Mouse (Mus musculus) olfactory bulb, adult 2 months (tissue): ENCODE data around the gene Baz1b.

ENCODE experiments used
- CTCF ChIP-seq: fragments of 200-500 bp; IDR thresholded peaks from 2 replicates; pipeline ENCODE4 v1.5.1; 2012; ENCODE audit warnings: low read depth, mild to moderate bottlenecking, low read length, moderate library complexity; ENCODE audit not compliant: insufficient read depth
- POLR2A ChIP-seq: fragments of 200-500 bp; IDR thresholded peaks from 2 replicates; pipeline ENCODE4 v1.6.1; 2012; ENCODE audit warnings: mild to moderate bottlenecking, low read depth, low read length, moderate library complexity; ENCODE audit not compliant: insufficient read depth

DNA sequence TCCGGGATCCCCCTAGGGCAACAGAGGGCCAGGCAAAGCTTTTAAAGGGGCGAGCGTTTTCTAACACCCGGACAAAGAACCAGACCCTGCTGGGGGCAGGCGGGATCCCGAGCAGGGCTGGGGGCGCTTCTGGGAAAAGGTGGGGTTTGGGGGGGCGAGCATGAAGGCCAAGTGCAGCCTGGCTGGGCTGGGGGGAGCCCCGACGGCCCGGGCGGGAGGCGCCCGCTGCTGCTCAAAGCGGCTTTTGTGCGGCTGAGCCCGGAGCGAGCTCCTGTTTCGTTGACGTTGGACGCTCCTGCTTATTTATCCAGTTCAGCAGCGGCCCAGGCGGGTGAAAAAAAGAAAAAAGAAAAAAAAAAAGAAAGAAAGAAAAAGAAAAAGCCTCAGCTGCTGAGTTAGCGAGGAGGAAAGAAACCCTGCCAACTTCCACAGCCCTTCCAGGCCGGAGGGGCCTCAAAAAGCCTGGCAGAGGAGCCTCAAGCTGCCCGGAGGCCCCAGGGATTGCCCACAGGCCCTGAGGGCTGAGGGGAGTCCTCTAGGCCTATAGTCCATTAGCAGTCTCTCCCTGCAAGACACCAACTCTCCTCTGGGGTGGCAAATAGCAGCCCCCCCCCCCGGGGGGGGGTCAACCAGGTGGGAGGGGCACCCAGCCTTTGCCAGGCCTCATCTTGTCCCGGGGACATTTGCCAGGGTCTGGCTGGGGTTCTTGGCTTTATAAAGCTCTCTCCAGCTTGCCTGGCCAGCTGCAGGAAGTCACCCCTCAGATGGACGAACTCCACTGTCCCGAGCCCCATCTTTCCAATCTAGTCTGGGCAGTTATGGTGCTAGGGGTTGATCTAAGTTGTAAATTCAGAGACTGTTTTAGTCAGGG is 71.5 kb downstream of the Baz1b start:
- no peak for TF ChIP-seq CTCF
- no peak for TF ChIP-seq POLR2A
